Mouse (Mus musculus) intestine, embryonic 15.5 days (tissue): ENCODE measurements around the gene Ifi27. TPM values are rescaled to one million over a fixed set of nuclear protein-coding genes. Genes with fewer than 3 reads are reported as not detected.
A peak's percentile ranks its signal among the peaks of the same experiment; 100 is the strongest.
"Not testable (repeated sequence)": the region's sequence is repeated elsewhere in the genome, so short reads cannot be mapped to it uniquely, and the experiment has no call there.

ENCODE experiments used
- ATAC-seq: fragments of 200-750 bp; cut with Nextera tagmentation; 2 replicates; pipeline ENCODE4 v1.8.0; 2017; ENCODE audit warnings: moderate TSS enrichment, moderate library complexity
- H3K27ac ChIP-seq: fragments of 300-500 bp; sonication (generic); 2 replicates; pipeline ENCODE4 v1.5.1; 2015; ENCODE audit warnings: mild to moderate bottlenecking, inconsistent platforms
- H3K27me3 ChIP-seq: fragments of 300-500 bp; sonication (generic); replicated peaks from 2 replicates; pipeline ENCODE4 v1.6.1; 2015; ENCODE audit warnings: inconsistent platforms
- H3K36me3 ChIP-seq: fragments of 300-500 bp; sonication (generic); 2 replicates; pipeline ENCODE4 v1.6.1; 2015; ENCODE audit warnings: inconsistent platforms
- H3K4me1 ChIP-seq: fragments of 300-500 bp; sonication (generic); replicated peaks from 2 replicates; pipeline ENCODE4 v1.6.1; 2015; ENCODE audit warnings: inconsistent platforms
- H3K4me2 ChIP-seq: fragments of 300-500 bp; sonication (generic); replicated peaks from 2 replicates; pipeline ENCODE4 v1.6.1; 2015; ENCODE audit warnings: mild to moderate bottlenecking, inconsistent platforms
- H3K4me3 ChIP-seq: fragments of 300-500 bp; sonication (generic); replicated peaks from 2 replicates; pipeline ENCODE4 v1.5.1; 2015; ENCODE audit warnings: inconsistent platforms
- H3K9ac ChIP-seq: fragments of 300-500 bp; sonication (generic); 2 replicates; pipeline ENCODE4 v1.6.1; 2015; ENCODE audit warnings: inconsistent platforms
- H3K9me3 ChIP-seq: fragments of 300-500 bp; sonication (generic); 2 replicates; pipeline ENCODE4 v1.6.1; 2016; ENCODE audit warnings: inconsistent platforms
- WGBS: fragments of 180-500 bp; shearing (Covaris S2); methylation state at CpG from one replicate; pipeline ENCODE4 v1.1.7; 2015; 5-methylcytosine and 5-hydroxymethylcytosine counted together
- polyA plus RNA-seq: library from polyadenylated mRNA; unstranded; fragments of >200 nt; fragmentation: Nextera tagmentation; extraction: Ambion mirVana; gene quantifications from 2 replicates; pipeline ENCODE4 v1.2.1, GENCODE M21; 2015

Ifi27 gene
- polyA plus RNA-seq, 1 experiment from 2014 or later: 45.6 TPM

DNA sequence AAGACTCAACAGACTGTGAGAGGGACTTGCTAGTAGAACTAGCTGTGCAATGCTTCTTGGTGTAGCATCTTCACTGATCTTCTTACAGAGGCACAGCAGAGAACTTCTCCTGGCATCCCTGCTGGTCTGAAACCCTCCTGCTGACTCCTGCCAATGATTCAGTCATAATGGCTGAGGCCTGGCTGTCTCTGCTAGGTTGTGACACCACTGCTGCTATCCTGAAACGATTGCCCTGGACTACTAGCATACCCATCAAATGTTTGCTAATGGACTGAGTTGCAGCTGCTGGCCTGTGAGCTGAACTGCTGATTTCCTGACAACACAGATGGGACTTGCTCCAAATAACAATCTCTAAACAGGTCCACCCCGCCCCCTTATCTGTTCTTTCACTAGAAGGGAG is 40.5 kb downstream of the Ifi27 start:
- no peak overlapping the region for H3K4me3 ChIP-seq
- H3K27ac ChIP-seq: no peak overlapping the region
- H3K4me1 ChIP-seq: no peaks in the 10 kb centered on the region
- H3K36me3 ChIP-seq: no peaks in the 10 kb centered on the region
- ATAC-seq: no peak
- 38% methylated on average over 2 of the region's 2 CpGs for WGBS
- H3K9ac ChIP-seq: no peak overlapping the region
- no peaks in the 10 kb centered on the region for H3K27me3 ChIP-seq
- no peaks in the 10 kb centered on the region for H3K9me3 ChIP-seq
- no peak overlapping the region for H3K4me2 ChIP-seq

DNA sequence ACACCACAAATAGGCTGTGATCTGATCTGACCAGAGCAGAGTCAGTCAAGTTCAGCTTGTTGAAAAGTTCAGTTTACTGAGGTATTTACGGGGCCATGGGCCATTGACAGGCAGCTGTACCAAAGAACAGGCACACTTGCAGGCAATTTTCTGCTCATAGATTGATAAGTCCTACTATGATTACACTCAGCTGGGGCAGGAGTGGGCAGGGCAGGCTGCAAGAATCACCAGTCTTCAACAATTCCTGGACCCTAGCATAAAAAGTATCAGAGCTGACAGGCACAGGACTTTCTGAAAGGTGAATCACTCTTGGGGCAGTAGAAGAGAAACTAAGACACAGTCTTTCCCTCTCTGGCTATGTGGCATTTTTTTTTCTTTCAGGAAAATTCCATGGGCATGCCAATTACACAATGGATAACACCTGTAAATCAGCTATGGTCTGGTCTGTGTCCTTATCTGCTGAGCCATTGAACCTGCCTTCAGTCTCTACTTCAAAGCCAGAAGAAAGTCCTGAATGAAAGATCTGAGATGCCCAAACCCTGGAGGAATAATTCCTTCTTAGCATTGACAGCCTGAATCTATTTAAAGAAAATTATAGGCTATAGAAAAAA is 42.9 kb downstream of the Ifi27 start:
- Histone ChIP-seq H3K9me3 (no peaks in the 10 kb centered on the region), H3K27me3 (no peaks in the 10 kb centered on the region), H3K27ac (no peak overlapping the region), H3K9ac (no peak overlapping the region), H3K36me3 (no peaks in the 10 kb centered on the region), H3K4me1 (no peaks in the 10 kb centered on the region), H3K4me2 (no peak overlapping the region), H3K4me3 (no peak overlapping the region)
- peak; percentile 56; the same call in 1 of the 2 replicates for ATAC-seq
- 67% methylated on average over 1 of the region's 1 CpGs for WGBS

DNA sequence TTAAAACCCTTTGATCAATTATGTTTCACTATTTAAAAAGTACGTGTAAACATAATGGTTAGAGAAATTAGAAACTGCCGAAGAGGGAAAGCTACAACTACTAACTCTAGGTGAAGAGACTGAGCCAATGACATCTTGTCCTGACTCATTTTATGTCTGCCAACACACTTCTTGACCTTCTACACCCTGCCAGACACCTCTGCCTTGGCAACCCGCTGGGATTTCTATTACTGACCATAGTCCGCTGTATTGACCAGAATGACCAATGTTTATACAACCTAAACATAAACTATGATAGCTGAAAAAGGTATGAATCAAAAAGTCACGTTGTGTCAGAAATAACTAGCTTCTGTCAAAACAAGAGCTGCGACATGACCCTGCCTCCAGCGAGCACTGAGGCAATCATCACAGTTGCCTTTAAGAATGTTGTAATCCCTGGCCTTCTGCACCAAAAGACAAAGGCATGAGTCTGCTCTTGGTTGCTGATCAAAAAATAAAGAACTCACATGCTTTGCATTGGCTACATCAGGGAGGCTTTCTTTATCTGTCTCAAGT is 43.5 kb downstream of the Ifi27 start:
- ATAC-seq: no peak
- 48% methylated on average over 7 of the region's 7 CpGs for WGBS

DNA sequence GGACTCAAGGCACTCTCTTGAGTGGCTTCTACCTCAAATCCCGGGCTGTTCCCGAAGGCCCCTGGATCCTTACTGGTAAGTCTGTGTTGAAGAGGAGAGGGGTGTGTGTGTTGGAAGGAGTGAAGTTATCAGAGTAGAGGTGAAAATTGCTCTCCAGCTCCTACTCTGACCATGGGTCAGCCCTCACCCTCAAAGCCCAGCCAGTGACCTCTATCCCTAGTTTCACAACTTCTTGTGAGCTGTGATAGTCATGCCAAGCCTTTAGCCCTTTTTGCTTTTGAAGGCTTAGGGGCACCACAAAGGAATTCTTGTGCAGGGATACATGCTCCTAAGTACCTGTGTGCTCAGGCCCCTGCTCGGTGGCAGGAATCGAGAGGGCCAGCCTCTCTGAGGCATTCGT is 47.7 kb downstream of the Ifi27 start:
- Histone ChIP-seq H3K9ac (no peak overlapping the region), H3K4me3 (no peak overlapping the region), H3K9me3 (no peaks in the 10 kb centered on the region), H3K27me3 (no peaks in the 10 kb centered on the region), H3K4me2 (no peak overlapping the region), H3K27ac (no peak overlapping the region), H3K36me3 (no peaks in the 10 kb centered on the region), H3K4me1 (no peaks in the 10 kb centered on the region)
- WGBS: 78% methylated on average over 5 of the region's 5 CpGs
- no peak for ATAC-seq

More for the DNA sequence above, 43.5 kb downstream of the Ifi27 start:
- Histone ChIP-seq H3K36me3 (no peaks in the 10 kb centered on the region), H3K4me2 (no peak overlapping the region), H3K27me3 (no peaks in the 10 kb centered on the region), H3K4me1 (no peaks in the 10 kb centered on the region), H3K9me3 (no peaks in the 10 kb centered on the region), H3K4me3 (no peak overlapping the region), H3K27ac (no peak overlapping the region), H3K9ac (no peak overlapping the region)

GRCm38 (mm10) chr12:103482781-103483180 is 48.8 kb downstream of the Ifi27 start:
- 86% methylated on average over 2 of the region's 2 CpGs for WGBS
- Histone ChIP-seq H3K4me2 (no peak overlapping the region), H3K4me3 (no peak overlapping the region), H3K9me3 (no peaks in the 10 kb centered on the region), H3K4me1 (no peaks in the 10 kb centered on the region), H3K27ac (no peak overlapping the region), H3K9ac (no peak overlapping the region), H3K36me3 (no peaks in the 10 kb centered on the region), H3K27me3 (no peaks in the 10 kb centered on the region)
- no peak for ATAC-seq

DNA sequence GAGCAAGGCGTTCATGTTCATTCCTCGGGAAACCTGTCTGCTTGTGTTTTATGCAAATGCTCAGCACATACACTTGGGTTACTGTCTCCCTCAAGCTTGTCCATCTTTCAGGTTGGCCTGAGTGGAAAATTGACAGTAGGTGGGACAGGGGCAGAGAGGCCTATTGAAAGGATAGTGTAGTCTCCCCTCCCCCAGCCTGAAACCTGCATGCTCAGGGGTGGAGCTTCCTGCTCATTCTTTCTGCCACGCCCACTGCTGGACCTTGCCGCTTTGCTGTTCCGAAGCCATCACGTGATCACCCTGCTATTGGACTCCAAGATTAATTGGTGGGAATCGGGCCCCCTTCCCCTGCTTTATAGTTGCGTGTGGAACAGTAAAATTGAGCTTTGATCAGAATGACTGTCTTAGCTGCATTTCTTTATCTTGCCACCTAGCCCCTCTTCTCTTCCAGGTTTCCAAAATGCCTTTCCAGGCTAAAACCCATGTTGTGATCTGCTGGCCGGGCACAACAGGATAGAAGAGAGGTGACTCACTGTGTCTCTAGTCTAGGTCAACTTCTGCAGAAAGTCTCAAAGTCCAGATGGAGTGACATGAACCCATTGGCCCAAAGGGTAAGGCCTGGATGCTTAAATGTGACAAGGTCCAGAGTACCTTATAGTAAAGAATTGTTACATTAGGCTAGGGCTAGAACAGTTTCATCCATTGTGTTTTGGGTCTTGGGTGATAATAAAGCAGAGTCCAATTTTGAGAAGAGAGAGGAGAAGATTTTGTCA is 50.4 kb downstream of the Ifi27 start:
- not testable (repeated sequence) for H3K4me3 ChIP-seq, H3K27me3 ChIP-seq, H3K9ac ChIP-seq, H3K9me3 ChIP-seq, H3K4me2 ChIP-seq, H3K4me1 ChIP-seq, H3K27ac ChIP-seq, H3K36me3 ChIP-seq
- ATAC-seq: peak; percentile 76
- WGBS: 56% methylated on average over 9 of the region's 9 CpGs

DNA sequence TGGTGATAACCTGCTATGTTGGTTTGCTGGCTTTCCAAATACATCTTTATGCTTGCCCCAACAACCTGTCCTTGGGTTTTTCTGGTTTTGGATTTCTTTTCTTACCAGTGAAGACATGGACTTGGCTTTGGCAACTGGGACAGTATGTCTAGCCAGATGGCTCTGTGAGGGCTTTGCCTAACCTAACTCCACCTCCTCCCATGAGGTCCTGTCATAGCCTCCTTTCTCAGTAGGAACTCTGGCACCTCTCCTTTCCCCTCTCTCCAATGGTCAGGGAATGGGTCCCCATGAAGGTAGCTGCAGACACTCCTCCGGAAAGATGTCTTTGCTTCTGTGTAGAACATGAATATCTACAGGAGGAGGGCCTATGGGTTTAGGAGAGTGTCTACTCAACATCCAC is 52.7 kb downstream of the Ifi27 start:
- ATAC-seq: no peak
- no peaks in the 10 kb centered on the region for H3K4me1 ChIP-seq
- H3K27ac ChIP-seq: no peak overlapping the region
- 86% methylated on average over 1 of the region's 1 CpGs for WGBS
- no peaks in the 10 kb centered on the region for H3K27me3 ChIP-seq
- H3K9ac ChIP-seq: no peak overlapping the region
- H3K4me3 ChIP-seq: no peak overlapping the region
- H3K4me2 ChIP-seq: no peak overlapping the region
- H3K9me3 ChIP-seq: no peaks in the 10 kb centered on the region
- H3K36me3 ChIP-seq: no peaks in the 10 kb centered on the region

GRCm38 (mm10) chr12:103487276-103487675 is 53.3 kb downstream of the Ifi27 start:
- no peak for ATAC-seq
- H3K4me1 ChIP-seq: no peaks in the 10 kb centered on the region
- H3K9me3 ChIP-seq: no peaks in the 10 kb centered on the region
- no peaks in the 10 kb centered on the region for H3K36me3 ChIP-seq
- 59% methylated on average over 4 of the region's 4 CpGs for WGBS
- no peak overlapping the region for H3K4me3 ChIP-seq
- H3K27me3 ChIP-seq: no peaks in the 10 kb centered on the region
- no peak overlapping the region for H3K27ac ChIP-seq
- no peak overlapping the region for H3K9ac ChIP-seq
- no peak overlapping the region for H3K4me2 ChIP-seq

- no peaks in the 10 kb centered on the region for H3K27me3 ChIP-seq
- no peak overlapping the region for H3K9ac ChIP-seq
- H3K4me2 ChIP-seq: no peak overlapping the region
- WGBS: 62% methylated on average over 2 of the region's 2 CpGs
- no peaks in the 10 kb centered on the region for H3K36me3 ChIP-seq
- H3K4me3 ChIP-seq: no peak overlapping the region
- no peaks in the 10 kb centered on the region for H3K4me1 ChIP-seq
- no peak for ATAC-seq
- H3K27ac ChIP-seq: no peak overlapping the region
- no peaks in the 10 kb centered on the region for H3K9me3 ChIP-seq
Observed at GRCm38 (mm10) chr12:103487750-103488149, 53.7 kb downstream of the Ifi27 start.

Other genes starting within 250 kb of the Ifi27 start
- gene Prima1, start 192.1 kb upstream of the Ifi27 start, polyA plus RNA-seq: 1.1 and 1.4 TPM in 2 replicates
- 0.13 TPM in 1 of 2 replicates, not detected in the other for gene Fam181a, start 123.2 kb upstream of the Ifi27 start, polyA plus RNA-seq
- 16.5 and 17.9 TPM in 2 replicates for gene Asb2, start 78.2 kb upstream of the Ifi27 start, polyA plus RNA-seq
- gene Otub2, start 45.5 kb upstream of the Ifi27 start, polyA plus RNA-seq: 5.6 and 6.6 TPM in 2 replicates
- 0.16 and 0.48 TPM in 2 replicates for gene 9330161L09Rik, start 26.4 kb upstream of the Ifi27 start, polyA plus RNA-seq
- 90.6 and 99.4 TPM in 2 replicates for gene Ddx24, start 8.4 kb upstream of the Ifi27 start, polyA plus RNA-seq
- 19.2 and 20.8 TPM in 2 replicates for gene Ifi27l2a, start 9.5 kb downstream of the Ifi27 start, polyA plus RNA-seq
- 25.4 and 30.5 TPM in 2 replicates for gene Ifi27l2b, start 23.0 kb downstream of the Ifi27 start, polyA plus RNA-seq
- 1.2 and 1.3 TPM in 2 replicates for gene Ppp4r4, start 98.1 kb downstream of the Ifi27 start, polyA plus RNA-seq
- gene Serpina10, start 197.2 kb downstream of the Ifi27 start, polyA plus RNA-seq: 1.8 and 2.3 TPM in 2 replicates
- gene Serpina6, start 223.0 kb downstream of the Ifi27 start, polyA plus RNA-seq: 96.8 and 146 TPM in 2 replicates
- 0.30 and 0.56 TPM in 2 replicates for gene Serpina16, start 241.9 kb downstream of the Ifi27 start, polyA plus RNA-seq